Mouse (Mus musculus): Measurements from ENCODE around the gene Slc50a1. TPM values are rescaled to one million over a fixed set of nuclear protein-coding genes. Genes with fewer than 3 reads are reported as not detected.
A peak's percentile ranks its signal among the peaks of the same experiment; 100 is the strongest.

The Slc50a1 gene
- polyA plus RNA-seq, 1 experiment from 2014 or later, result 41.3 TPM

DNA sequence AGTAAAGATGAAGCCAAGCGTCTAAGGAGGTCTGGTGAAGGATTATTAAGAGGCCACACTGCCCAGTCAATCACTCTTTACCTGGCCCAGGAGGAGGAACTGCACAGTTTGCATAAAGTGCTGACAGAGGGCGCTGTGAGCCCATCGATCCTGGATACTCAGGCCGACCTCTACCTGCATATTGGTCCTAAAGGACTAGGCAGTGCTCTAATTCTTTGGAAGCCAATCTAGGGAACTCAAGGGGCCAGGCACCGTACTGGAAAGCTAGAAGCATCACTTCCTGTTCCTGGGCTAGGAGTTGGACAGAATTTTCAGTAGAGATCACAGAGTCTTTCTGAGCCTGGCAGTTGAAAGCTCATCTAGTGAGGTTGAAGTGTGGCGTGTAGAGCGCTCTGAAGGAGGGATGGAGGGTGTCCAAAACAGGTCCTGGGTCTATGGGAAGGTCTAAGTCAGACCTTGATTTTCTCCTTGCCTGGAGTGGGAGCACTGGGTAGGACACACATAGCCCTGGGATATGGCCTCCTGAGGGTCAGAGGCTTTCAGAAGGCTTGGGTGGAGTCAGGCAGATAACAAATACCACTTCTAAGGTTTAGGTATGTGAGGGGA lies 19.8 kb downstream of the Slc50a1 start:
- H3K36me3 ChIP-seq, result peaks cover 26% of the 10 kb centered on the region
- no peaks in the 10 kb centered on the region for H3K9me3 ChIP-seq (replicated peaks)
- peaks cover 11% of the 10 kb centered on the region; the same call in 1 of the 2 replicates for H3K27me3 ChIP-seq (ENCODE audit: low read depth, poor library complexity, severe bottlenecking)
- peak; percentile 55 for DNase-seq (ENCODE audit: low spot score)
- 18% methylated on average over 7 of the region's 7 CpGs for WGBS
- H3K4me3 ChIP-seq, result peak overlapping the region; percentile 3; the same call in 1 of the 2 replicates
- no peak overlapping the region; the same call in 1 of the 2 replicates for H3K27ac ChIP-seq
- peaks cover 61% of the 10 kb centered on the region for H3K4me1 ChIP-seq

GRCm38 (mm10) chr3:89247466-89247865 lies 22.9 kb downstream of the Slc50a1 start:
- no peak for DNase-seq (ENCODE audit: low spot score)
- Histone ChIP-seq H3K27ac (peak overlapping the region; percentile 91), H3K4me3 (peak overlapping the region; percentile 73), H3K27me3 (ENCODE audit: low read depth, poor library complexity, severe bottlenecking) (peaks cover 29% of the 10 kb centered on the region), H3K4me1 (peaks cover 77% of the 10 kb centered on the region), H3K9me3 (replicated peaks) (no peaks in the 10 kb centered on the region), H3K36me3 (peaks cover 26% of the 10 kb centered on the region)
- 91% methylated on average over 4 of the region's 4 CpGs for WGBS

GRCm38 (mm10) chr3:89246261-89247100 lies 23.9 kb downstream of the Slc50a1 start, which contains the start of gene Trim46:
TSS of gene Trim46 (minus strand) at chr3:89246309.
- peaks cover 24% of the 10 kb centered on the region for H3K27me3 ChIP-seq (ENCODE audit: low read depth, poor library complexity, severe bottlenecking)
- peak within 1 kb of the TSS; percentile 91 for H3K27ac ChIP-seq
- H3K4me1 ChIP-seq, result peaks cover 67% of the 10 kb centered on the region

DNA sequence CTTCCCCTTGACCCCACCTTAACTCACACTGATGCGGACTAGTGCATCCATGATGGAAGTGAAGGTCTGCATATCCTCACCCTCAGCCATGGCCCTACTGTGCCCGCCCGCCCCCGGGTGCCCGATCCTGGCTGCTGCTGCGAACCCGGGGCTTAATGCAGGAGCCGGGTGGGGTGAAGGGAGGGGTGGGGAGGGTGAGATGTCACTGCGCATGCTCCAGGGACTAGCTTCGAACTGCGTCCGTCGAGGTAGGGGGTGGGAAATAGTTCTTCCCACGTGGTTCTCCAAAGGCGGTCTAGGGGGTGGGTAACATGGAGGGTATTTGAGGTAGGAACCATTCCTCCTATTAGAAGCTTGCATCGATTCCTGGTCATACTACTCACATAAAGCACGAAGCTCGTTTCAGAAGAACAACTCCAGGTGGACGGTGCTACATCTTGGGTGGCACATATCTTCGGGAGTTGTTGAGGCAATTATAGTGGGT lies 24.6 kb downstream of the Slc50a1 start, which contains the start of gene Krtcap2:
TSS of gene Krtcap2 (plus strand) at position 279 of the 484 bp plus-strand sequence.
- peak within 1 kb of the TSS; percentile 73 for H3K4me3 ChIP-seq
- H3K9me3 ChIP-seq (replicated peaks), result no peaks in the 10 kb centered on the region
- WGBS, result 4% methylated on average over 20 of the region's 20 CpGs
- DNase-seq (ENCODE audit: low spot score), result peak; percentile 60
- H3K27me3 ChIP-seq (ENCODE audit: low read depth, poor library complexity, severe bottlenecking), result peaks cover 24% of the 10 kb centered on the region
- H3K4me1 ChIP-seq, result peaks cover 59% of the 10 kb centered on the region
- H3K36me3 ChIP-seq, result peaks cover 36% of the 10 kb centered on the region
- H3K27ac ChIP-seq, result peak within 1 kb of the TSS; percentile 91

More at GRCm38 (mm10) chr3:89246261-89247100, 23.9 kb downstream of the Slc50a1 start, which contains the start of gene Trim46:
- whole genome bisulfite sequencing, result under 1% methylated on average over 42 of the region's 42 CpGs
- Histone ChIP-seq H3K9me3 (replicated peaks) (no peaks in the 10 kb centered on the region), H3K36me3 (peaks cover 33% of the 10 kb centered on the region), H3K4me3 (peak within 1 kb of the TSS; percentile 73)
- DNase-seq (ENCODE audit: low spot score), result peak; percentile 94

GRCm38 (mm10) chr3:89244982-89245687 lies 25.2 kb downstream of the Slc50a1 start:
- Histone ChIP-seq H3K36me3 (peaks cover 38% of the 10 kb centered on the region), H3K27ac (peak overlapping the region; percentile 91), H3K9me3 (replicated peaks) (no peaks in the 10 kb centered on the region), H3K4me3 (peak overlapping the region; percentile 73), H3K4me1 (peaks cover 53% of the 10 kb centered on the region), H3K27me3 (ENCODE audit: low read depth, poor library complexity, severe bottlenecking) (peaks cover 24% of the 10 kb centered on the region)
- peak; percentile 75 for DNase-seq (ENCODE audit: low spot score)
- WGBS, result 2% methylated on average over 26 of the region's 26 CpGs

DNA sequence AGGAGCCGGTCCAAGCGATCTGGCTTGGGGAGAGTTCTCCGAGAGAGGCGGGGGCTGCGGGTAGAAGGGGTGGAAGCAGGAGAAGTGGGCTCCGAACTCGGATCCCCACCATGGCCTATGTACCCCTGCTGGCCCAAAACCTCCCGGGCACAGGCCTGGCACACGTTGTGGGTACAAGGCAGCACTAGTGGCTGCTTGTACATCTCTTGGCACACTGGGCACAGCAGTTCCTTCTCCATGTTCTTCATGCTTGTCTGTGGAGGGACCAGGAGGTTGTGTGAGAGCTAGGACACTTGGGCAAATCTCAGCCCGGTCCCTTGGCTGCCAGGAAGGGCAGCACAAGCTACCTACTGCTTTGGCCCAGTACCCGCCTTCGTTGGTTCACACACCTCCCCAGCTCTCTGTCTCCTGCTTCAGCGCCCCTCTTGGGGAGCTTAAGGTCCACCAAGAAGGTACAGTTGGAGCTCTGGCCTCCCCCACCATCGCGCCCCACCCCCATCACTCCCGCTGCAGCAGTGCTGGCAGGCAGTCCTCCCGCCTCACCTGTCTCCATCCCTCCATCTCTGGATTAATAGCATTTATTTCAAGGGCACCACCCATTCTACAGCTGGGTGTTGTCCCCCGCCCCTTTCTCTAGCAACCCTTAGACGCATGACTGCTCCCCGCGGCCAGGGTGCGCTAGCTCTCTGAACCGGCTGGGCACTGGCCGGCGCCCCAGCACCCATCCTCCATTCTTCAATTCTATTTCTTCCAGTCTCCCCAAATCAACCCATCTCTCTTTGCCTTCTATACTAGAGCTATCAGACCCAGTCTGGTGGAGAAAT lies 26.0 kb downstream of the Slc50a1 start:
- H3K9me3 ChIP-seq (replicated peaks), result no peaks in the 10 kb centered on the region
- peak overlapping the region; percentile 73 for H3K4me3 ChIP-seq
- peaks cover 24% of the 10 kb centered on the region for H3K27me3 ChIP-seq (ENCODE audit: low read depth, poor library complexity, severe bottlenecking)
- H3K36me3 ChIP-seq, result peaks cover 31% of the 10 kb centered on the region
- H3K27ac ChIP-seq, result peak overlapping the region; percentile 91
- H3K4me1 ChIP-seq, result peaks cover 47% of the 10 kb centered on the region
- peak; percentile 50 for DNase-seq (ENCODE audit: low spot score)
- WGBS, result 9% methylated on average over 25 of the region's 25 CpGs

GRCm38 (mm10) chr3:89243609-89244008 lies 26.8 kb downstream of the Slc50a1 start:
- DNase-seq (ENCODE audit: low spot score), result peak; percentile 71
- Histone ChIP-seq H3K4me3 (peak overlapping the region; percentile 73), H3K36me3 (peaks cover 30% of the 10 kb centered on the region), H3K4me1 (peaks cover 48% of the 10 kb centered on the region), H3K27ac (peak overlapping the region; percentile 91), H3K9me3 (replicated peaks) (no peaks in the 10 kb centered on the region), H3K27me3 (ENCODE audit: low read depth, poor library complexity, severe bottlenecking) (peaks cover 24% of the 10 kb centered on the region)
- WGBS, result 9% methylated on average over 14 of the region's 14 CpGs

- H3K27me3 ChIP-seq (ENCODE audit: low read depth, poor library complexity, severe bottlenecking), result peaks cover 24% of the 10 kb centered on the region
- peaks cover 50% of the 10 kb centered on the region for H3K4me1 ChIP-seq
- peaks cover 30% of the 10 kb centered on the region for H3K36me3 ChIP-seq
- H3K4me3 ChIP-seq, result no peak overlapping the region
- no peak overlapping the region for H3K27ac ChIP-seq
- H3K9me3 ChIP-seq (replicated peaks), result no peaks in the 10 kb centered on the region
- no peak for DNase-seq (ENCODE audit: low spot score)
- 72% methylated on average over 9 of the region's 9 CpGs for WGBS
Observed at GRCm38 (mm10) chr3:89242331-89242895, 28.0 kb downstream of the Slc50a1 start.

GRCm38 (mm10) chr3:89238494-89238893 lies 31.9 kb downstream of the Slc50a1 start:
- peaks cover 46% of the 10 kb centered on the region for H3K36me3 ChIP-seq
- no peak overlapping the region for H3K4me3 ChIP-seq

GRCm38 (mm10) chr3:89237682-89238081 lies 32.7 kb downstream of the Slc50a1 start:
- no peak overlapping the region for H3K27ac ChIP-seq
- peaks cover 18% of the 10 kb centered on the region for H3K27me3 ChIP-seq (ENCODE audit: low read depth, poor library complexity, severe bottlenecking)
- WGBS, result 96% methylated on average over 21 of the region's 21 CpGs
- DNase-seq (ENCODE audit: low spot score), result no peak
- no peak overlapping the region; the same call in 1 of the 2 replicates for H3K4me3 ChIP-seq
- H3K36me3 ChIP-seq, result peaks cover 46% of the 10 kb centered on the region
- H3K9me3 ChIP-seq (replicated peaks), result no peaks in the 10 kb centered on the region
- H3K4me1 ChIP-seq, result peaks cover 9% of the 10 kb centered on the region; the same call in 1 of the 2 replicates

More at GRCm38 (mm10) chr3:89238494-89238893, 31.9 kb downstream of the Slc50a1 start:
- no peak overlapping the region for H3K27ac ChIP-seq
- 81% methylated on average over 12 of the region's 12 CpGs for WGBS
- H3K4me1 ChIP-seq, result peaks cover 13% of the 10 kb centered on the region
- H3K27me3 ChIP-seq (ENCODE audit: low read depth, poor library complexity, severe bottlenecking), result peaks cover 18% of the 10 kb centered on the region
- H3K9me3 ChIP-seq (replicated peaks), result no peaks in the 10 kb centered on the region
- no peak for DNase-seq (ENCODE audit: low spot score)

GRCm38 (mm10) chr3:89236516-89236915 lies 33.9 kb downstream of the Slc50a1 start:
- peaks cover 25% of the 10 kb centered on the region for H3K27me3 ChIP-seq (ENCODE audit: low read depth, poor library complexity, severe bottlenecking)
- DNase-seq (ENCODE audit: low spot score), result no peak
- no peaks in the 10 kb centered on the region for H3K9me3 ChIP-seq (replicated peaks)
- WGBS, result 92% methylated on average over 10 of the region's 10 CpGs
- H3K27ac ChIP-seq, result peak overlapping the region; percentile 46; the same call in 1 of the 2 replicates
- H3K4me3 ChIP-seq, result no peak overlapping the region
- peaks cover 40% of the 10 kb centered on the region for H3K36me3 ChIP-seq
- peaks cover 16% of the 10 kb centered on the region; the same call in 1 of the 2 replicates for H3K4me1 ChIP-seq
